Mouse (Mus musculus) stomach, embryonic 14.5 days (tissue): ENCODE measurements at regions not wholly inside any gene's neighbourhood (a gene's known extent, or its start where the extent isn't known, plus 50 kb on each side); places are given as distances from the start of the nearest gene placed in this dataset.

Source experiments
- ATAC-seq: fragments of 200-750 bp; cut with Nextera tagmentation; 2 replicates; pipeline ENCODE4 v1.8.0; 2017; ENCODE audit warnings: low read depth, moderate TSS enrichment; ENCODE audit not compliant: insufficient number of reproducible peaks, insufficient read depth, low FRiP score
- H3K27ac ChIP-seq: fragments of 300-500 bp; sonication (generic); 2 replicates; pipeline ENCODE4 v1.5.1; 2014; ENCODE audit warnings: mild to moderate bottlenecking, low read length, moderate library complexity, mixed read lengths
- H3K27me3 ChIP-seq: fragments of 300-500 bp; sonication (generic); 2 replicates; pipeline ENCODE4 v1.6.1; 2014; ENCODE audit warnings: low read length, control low read depth, mixed read lengths; ENCODE audit not compliant: control insufficient read depth, insufficient read depth
- H3K36me3 ChIP-seq: fragments of 300-500 bp; sonication (generic); 2 replicates; pipeline ENCODE4 v1.6.1; 2014; ENCODE audit warnings: mild to moderate bottlenecking, control low read depth, low read length, moderate library complexity, mixed read lengths; ENCODE audit not compliant: control insufficient read depth, insufficient read depth
- H3K4me1 ChIP-seq: fragments of 300-500 bp; sonication (generic); 2 replicates; pipeline ENCODE4 v1.6.1; 2014; ENCODE audit warnings: low read length, control low read depth, mixed read lengths; ENCODE audit not compliant: control insufficient read depth, insufficient read depth
- H3K4me2 ChIP-seq: fragments of 300-500 bp; sonication (generic); replicated peaks from 2 replicates; pipeline ENCODE4 v1.6.1; 2014; ENCODE audit warnings: low read depth, low read length, control low read depth
- H3K4me3 ChIP-seq: fragments of 300-500 bp; sonication (generic); 2 replicates; pipeline ENCODE4 v1.5.1; 2014; ENCODE audit warnings: low read depth, low read length, control low read depth
- H3K9ac ChIP-seq: fragments of 300-500 bp; sonication (generic); replicated peaks from 2 replicates; pipeline ENCODE4 v1.6.1; 2014; ENCODE audit warnings: low read depth, mild to moderate bottlenecking, control low read depth, low read length, moderate library complexity, mixed read lengths
- H3K9me3 ChIP-seq: fragments of 300-500 bp; sonication (generic); 2 replicates; pipeline ENCODE4 v1.6.1; 2016; ENCODE audit warnings: low read depth, low read length, control low read depth; ENCODE audit not compliant: control insufficient read depth
- whole genome bisulfite sequencing: fragments of 180-500 bp; shearing (Covaris S2); extraction: QIAGEN DNeasy Blood & Tissue Kit; methylation state at CpG from one replicate; pipeline ENCODE4 v1.1.7; 2014; 5-methylcytosine and 5-hydroxymethylcytosine counted together

DNA sequence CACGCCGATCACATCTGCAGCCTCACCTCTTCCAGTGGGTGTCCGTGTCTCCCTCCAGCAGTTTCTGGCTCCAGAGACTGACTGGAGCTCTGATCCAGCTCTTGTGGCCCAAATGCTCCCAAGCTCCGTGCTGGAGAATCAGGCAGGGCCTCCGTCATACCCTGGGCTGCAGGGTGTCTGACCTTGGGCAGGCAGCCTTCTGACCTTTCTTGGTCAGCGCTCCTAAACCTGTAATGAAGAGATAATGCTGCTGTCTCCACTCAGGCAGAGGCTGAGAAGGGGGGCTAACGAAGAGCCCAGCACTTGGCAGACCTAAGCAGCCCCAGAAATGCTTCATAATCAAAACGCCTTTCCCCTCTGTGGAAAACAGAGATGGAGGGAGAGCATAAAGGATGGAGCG, 89.9 kb upstream of the Mef2a start:
- no peaks in the 10 kb centered on the region for H3K27me3 ChIP-seq
- H3K4me3 ChIP-seq: no peak overlapping the region
- no peak overlapping the region for H3K4me2 ChIP-seq
- no peak for ATAC-seq
- no peak overlapping the region for H3K9ac ChIP-seq
- peak overlapping the region; percentile 16; the same call in 1 of the 2 replicates for H3K27ac ChIP-seq
- no peaks in the 10 kb centered on the region for H3K36me3 ChIP-seq
- no peaks in the 10 kb centered on the region for H3K9me3 ChIP-seq
- 50% methylated on average over 9 of the region's 9 CpGs for WGBS
- peaks cover 8% of the 10 kb centered on the region; the same call in 1 of the 2 replicates for H3K4me1 ChIP-seq

DNA sequence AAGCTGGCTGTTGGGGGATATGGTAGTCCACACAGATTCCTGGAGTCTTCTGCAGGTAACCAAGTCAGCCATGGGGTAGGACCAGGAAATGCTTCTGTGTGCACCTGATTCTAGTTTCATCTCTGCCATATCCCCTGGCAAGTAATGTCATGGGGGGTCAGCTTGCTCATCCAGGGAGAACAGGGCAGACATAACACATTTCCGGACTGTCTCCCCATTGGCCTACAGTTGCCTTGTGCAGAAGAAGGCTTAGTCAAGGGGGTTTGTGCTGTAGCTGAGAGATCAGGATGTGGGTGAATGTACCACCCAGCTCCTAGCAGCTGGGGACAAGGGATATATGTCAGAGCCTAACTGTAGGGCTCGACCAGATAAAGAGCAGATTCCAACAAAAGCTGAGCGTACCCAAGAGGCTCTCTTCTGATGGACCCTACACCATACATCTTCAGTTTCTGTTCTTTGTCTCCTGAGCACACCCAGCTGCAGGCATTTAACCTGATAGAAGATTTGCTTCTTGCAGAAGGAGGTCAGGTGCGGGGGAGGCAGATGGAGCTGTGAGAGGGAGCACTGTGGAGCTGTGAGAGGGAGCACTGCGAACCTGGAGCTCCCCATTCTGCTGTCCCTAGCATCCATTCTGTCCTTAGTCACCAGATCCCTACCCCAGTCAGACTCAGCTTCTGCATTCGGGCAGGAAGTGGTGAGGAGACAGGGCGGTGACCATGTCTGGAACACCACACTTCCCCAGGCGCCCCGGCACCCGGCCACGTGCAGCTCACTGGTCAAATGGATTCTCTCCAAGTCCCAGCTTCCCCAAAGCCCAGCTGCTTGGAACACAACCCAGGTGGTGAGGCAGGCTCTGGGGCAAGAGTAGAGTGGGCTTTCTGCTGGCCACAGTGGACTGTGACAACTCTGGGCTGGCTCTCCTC, 88.9 kb upstream of the Mef2a start:
- WGBS: 79% methylated on average over 11 of the region's 11 CpGs
- Histone ChIP-seq H3K36me3 (no peaks in the 10 kb centered on the region), H3K4me2 (no peak overlapping the region), H3K4me3 (no peak overlapping the region), H3K27me3 (no peaks in the 10 kb centered on the region), H3K27ac (peak overlapping the region; percentile 16; the same call in 1 of the 2 replicates), H3K9me3 (no peaks in the 10 kb centered on the region), H3K9ac (no peak overlapping the region), H3K4me1 (peaks cover 8% of the 10 kb centered on the region; the same call in 1 of the 2 replicates)
- no peak for ATAC-seq

DNA sequence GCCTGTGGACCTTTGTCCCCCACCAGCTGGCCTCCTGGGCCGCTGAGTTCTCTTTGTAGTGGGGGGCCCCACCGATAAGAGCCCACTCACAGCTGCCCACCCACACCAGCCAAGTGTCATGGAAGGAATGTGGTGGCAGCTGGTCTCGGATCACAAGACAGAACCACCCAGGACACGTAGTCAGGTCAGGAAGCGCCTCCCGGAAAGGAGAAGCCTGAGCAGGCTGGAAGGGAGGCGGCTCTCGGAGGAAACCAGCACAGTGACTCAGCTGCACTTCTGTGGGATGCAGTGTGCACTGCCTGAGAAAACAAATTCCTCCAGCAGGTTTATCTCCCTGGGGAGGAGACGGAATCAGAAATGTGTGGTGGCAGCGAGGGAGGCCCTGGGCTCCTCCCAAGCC, 87.2 kb upstream of the Mef2a start:
- WGBS: 60% methylated on average over 10 of the region's 10 CpGs

DNA sequence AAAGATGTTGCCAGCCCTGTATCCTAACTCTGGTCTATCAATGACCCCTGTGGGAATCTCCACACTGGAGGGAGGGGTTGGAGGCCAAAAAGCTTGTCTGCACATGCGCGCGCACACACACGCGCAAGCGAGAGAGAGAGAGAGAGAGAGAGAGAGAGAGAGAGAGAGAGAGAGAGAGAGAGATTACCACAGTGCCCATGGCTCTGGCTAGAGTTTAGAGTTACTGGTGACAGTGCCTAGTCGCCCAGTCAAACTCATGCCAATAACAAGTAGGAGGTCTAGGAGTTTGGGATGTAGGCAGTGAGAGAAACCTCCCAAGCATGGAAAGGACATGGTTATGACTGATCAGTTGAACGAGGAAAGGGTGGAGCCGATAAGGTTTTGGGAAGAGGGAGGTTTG, 86.6 kb upstream of the Mef2a start:
- Histone ChIP-seq H3K4me2 (no peak overlapping the region), H3K9me3 (no peaks in the 10 kb centered on the region), H3K27me3 (no peaks in the 10 kb centered on the region), H3K36me3 (no peaks in the 10 kb centered on the region), H3K9ac (no peak overlapping the region), H3K4me3 (no peak overlapping the region), H3K4me1 (peaks cover 8% of the 10 kb centered on the region; the same call in 1 of the 2 replicates), H3K27ac (no peak overlapping the region)
- no peak for ATAC-seq
- WGBS: 95% methylated on average over 9 of the region's 9 CpGs

More for the DNA sequence above, 87.2 kb upstream of the Mef2a start:
- no peak overlapping the region for H3K9ac ChIP-seq
- H3K4me3 ChIP-seq: no peak overlapping the region
- H3K4me1 ChIP-seq: peaks cover 8% of the 10 kb centered on the region; the same call in 1 of the 2 replicates
- no peaks in the 10 kb centered on the region for H3K27me3 ChIP-seq
- no peaks in the 10 kb centered on the region for H3K36me3 ChIP-seq
- ATAC-seq: no peak
- no peak overlapping the region for H3K4me2 ChIP-seq
- H3K27ac ChIP-seq: no peak overlapping the region
- no peaks in the 10 kb centered on the region for H3K9me3 ChIP-seq

DNA sequence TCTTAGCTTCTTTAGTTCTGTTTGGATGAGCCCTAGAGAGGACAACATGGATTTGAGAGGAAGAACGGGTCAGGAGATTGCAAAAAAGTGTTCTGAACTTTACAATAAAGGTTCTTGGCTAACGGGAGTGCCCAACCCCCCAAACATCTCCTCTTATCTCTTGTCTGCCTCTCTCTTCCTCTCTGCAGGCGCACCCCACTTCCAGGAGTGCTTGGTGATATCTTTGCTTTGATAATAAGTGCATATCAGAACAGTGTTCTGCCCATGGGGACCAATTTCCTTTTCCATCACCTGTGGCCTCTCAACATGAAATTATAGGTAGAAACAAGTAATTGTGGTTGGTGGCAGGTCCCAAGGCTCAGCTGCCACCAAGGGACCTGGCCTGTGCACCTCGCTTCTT, 86.0 kb upstream of the Mef2a start:
- H3K4me1 ChIP-seq: peaks cover 8% of the 10 kb centered on the region; the same call in 1 of the 2 replicates
- no peaks in the 10 kb centered on the region for H3K36me3 ChIP-seq
- 73% methylated on average over 4 of the region's 4 CpGs for WGBS
- H3K4me3 ChIP-seq: no peak overlapping the region
- H3K27ac ChIP-seq: no peak overlapping the region
- no peak for ATAC-seq
- H3K9me3 ChIP-seq: no peaks in the 10 kb centered on the region
- H3K27me3 ChIP-seq: no peaks in the 10 kb centered on the region
- no peak overlapping the region for H3K4me2 ChIP-seq
- H3K9ac ChIP-seq: no peak overlapping the region

DNA sequence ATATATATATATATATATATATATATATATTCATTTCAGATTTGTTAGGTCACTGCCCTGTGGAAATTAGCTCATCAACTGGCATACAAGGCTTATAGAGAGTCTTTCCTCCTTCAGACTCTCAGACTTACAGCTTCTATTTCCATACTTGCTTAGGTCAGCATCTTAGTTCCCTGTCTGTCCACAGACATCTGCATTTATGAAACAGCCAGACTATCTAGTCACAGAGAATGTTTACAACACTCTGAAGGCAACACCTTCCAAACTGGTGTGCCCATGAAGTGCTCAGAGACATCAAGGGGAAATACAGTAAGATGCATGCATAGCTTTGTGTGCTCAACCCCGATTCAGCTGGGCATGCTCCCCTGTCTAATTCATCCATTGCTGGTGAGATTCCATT, 85.2 kb upstream of the Mef2a start:
- no peak for ATAC-seq
- WGBS: 92% methylated on average over 1 of the region's 1 CpGs
- no peaks in the 10 kb centered on the region for H3K27me3 ChIP-seq
- no peak overlapping the region for H3K9ac ChIP-seq
- H3K4me1 ChIP-seq: peaks cover 5% of the 10 kb centered on the region; the same call in 1 of the 2 replicates
- no peaks in the 10 kb centered on the region for H3K9me3 ChIP-seq
- H3K4me2 ChIP-seq: no peak overlapping the region
- H3K27ac ChIP-seq: no peak overlapping the region
- H3K36me3 ChIP-seq: no peaks in the 10 kb centered on the region
- H3K4me3 ChIP-seq: no peak overlapping the region

DNA sequence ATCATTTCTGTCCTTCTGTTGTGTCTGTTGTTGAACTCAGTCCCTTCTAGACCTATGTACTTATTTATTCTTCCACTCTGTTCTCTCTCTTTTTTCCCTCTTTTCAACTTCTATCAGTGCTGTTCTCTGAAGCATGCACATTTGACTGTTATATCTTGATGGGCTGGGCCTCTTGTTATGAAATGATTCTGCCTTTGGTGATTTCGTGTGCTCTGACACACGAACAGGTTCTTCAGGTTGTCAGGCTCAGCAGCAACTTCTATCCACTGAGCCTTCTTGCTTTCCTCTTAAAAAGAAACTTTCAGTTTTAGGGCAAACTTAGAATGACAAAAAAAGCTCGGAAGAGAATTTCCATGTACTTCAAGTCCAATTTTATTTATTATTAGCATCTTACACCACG, 83.4 kb upstream of the Mef2a start:
- Histone ChIP-seq H3K27me3 (no peaks in the 10 kb centered on the region), H3K4me2 (no peak overlapping the region), H3K4me3 (no peak overlapping the region), H3K27ac (no peak overlapping the region), H3K4me1 (no peaks in the 10 kb centered on the region), H3K9ac (no peak overlapping the region), H3K9me3 (no peaks in the 10 kb centered on the region), H3K36me3 (no peaks in the 10 kb centered on the region)
- 78% methylated on average over 4 of the region's 4 CpGs for WGBS
- ATAC-seq: no peak

DNA sequence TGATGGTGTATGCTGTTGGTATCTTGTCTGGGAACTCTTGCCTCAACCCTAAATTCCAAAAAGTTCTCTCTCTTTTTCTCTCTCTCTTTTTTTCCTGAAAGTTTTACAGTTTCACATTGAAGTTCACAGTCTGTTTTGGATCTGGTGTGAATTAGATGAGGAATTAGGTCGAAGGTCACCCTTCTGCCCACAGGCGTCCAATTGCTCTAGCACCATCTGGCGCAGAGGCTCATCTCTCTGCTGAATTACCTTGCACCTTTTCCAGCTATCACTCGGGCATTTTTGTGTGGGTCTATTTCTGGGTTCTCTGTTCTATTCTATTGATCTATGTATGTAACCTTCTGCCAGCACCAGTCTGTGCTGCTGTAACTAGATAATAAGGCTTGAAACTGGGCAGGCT, 81.8 kb upstream of the Mef2a start:
- Histone ChIP-seq H3K4me1 (no peaks in the 10 kb centered on the region), H3K36me3 (no peaks in the 10 kb centered on the region), H3K27ac (no peak overlapping the region), H3K27me3 (no peaks in the 10 kb centered on the region), H3K9me3 (no peaks in the 10 kb centered on the region), H3K9ac (no peak overlapping the region), H3K4me2 (no peak overlapping the region), H3K4me3 (no peak overlapping the region)
- ATAC-seq: no peak
- WGBS: 60% methylated on average over 4 of the region's 4 CpGs
